Mouse (Mus musculus): Measurements from ENCODE around the gene Pprc1. TPM values are rescaled to one million over a fixed set of nuclear protein-coding genes. Genes with fewer than 3 reads are reported as not detected.

Pprc1 gene
- total RNA-seq, 2 experiments from 2014 or later, result 12.8 to 23.6 TPM

DNA sequence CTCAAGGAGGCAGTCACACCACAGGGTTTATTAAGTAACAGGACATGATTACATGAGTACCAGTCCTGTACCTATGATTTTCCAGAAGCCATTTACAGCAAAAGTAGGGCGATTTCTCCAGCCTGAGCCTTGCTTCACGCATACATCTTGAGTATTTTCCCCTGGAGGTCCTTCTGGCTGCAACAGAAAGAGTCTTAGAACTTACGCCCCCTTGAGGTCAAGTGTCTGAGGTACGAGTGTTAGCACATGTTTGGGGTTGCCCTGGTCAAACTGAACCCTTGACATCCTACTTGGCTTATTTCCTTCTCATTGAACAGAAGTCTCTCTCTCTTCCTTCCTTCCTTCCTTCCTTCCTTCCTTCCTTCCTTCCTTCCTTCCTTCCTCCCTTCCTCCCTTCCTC, 69.9 kb downstream of the Pprc1 start:
- no peak for DNase-seq

DNA sequence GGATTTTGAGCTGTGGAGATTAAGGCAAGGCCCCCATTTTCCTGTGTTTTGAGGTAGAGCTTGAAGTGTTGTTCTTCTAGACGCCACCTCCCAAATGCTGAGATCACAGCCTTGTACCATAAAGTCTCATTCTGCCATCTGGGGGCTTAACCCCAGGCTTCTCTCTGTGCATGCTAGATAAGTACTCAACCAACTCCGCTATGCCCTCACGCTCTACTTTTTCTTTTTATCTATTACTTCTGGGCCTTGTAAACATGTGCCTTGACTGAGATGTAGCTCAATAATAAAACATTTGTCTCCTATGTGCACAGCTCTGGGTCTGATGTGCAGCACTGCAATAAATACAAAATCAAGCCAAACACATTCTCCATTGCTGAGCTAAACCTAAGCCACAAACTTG, 74.8 kb downstream of the Pprc1 start:
- DNase-seq, result no peak

DNA sequence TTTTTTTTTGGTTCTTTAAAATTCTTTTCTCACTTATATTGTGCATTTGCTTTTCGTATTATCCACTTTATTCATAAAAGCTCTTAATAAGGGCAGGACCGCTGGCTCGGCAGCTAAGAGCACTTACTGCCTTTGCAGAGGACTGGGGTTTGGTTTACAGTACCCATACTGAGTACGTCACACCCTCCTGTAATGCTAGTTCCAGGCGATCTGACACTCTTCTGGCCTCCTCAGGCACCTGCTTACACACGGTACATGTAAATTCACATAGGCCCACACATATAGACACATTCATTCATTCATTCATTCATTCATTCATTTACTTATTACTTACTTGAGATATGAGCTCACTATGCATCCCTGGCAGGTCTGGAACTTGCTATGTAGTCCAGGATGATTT, 76.2 kb downstream of the Pprc1 start:
- no peak for DNase-seq

Other genes starting within 250 kb of the Pprc1 start
- under 1 TPM; 0.40 to 0.79 TPM for gene Kcnip2, start 228.8 kb upstream of the Pprc1 start, total RNA-seq (2021)
- gene Armh3, start 46.4 kb upstream of the Pprc1 start, total RNA-seq (2021), result 10 to 100 TPM; 12.5 to 15.0 TPM
- 1 to 10 TPM; 3.0 to 5.1 TPM for gene Hps6, start 41.4 kb upstream of the Pprc1 start, total RNA-seq (2021)
- gene Ldb1, start 328 bp downstream of the Pprc1 start, total RNA-seq (2021), result 10 to 100 TPM; 36.2 to 50.3 TPM
- gene Nolc1, start 31.0 kb downstream of the Pprc1 start, total RNA-seq (2021), result 10 to 100 TPM; 22.9 to 26.4 TPM
- gene Elovl3, start 87.0 kb downstream of the Pprc1 start, total RNA-seq (2021), result not detected
- gene Pitx3, start 103.4 kb downstream of the Pprc1 start, total RNA-seq (2021), result 10 to 100 TPM; 19.0 to 21.6 TPM
- gene Gbf1, start 107.6 kb downstream of the Pprc1 start, total RNA-seq (2021), result 10 to 100 TPM; 54.9 to 62.5 TPM